Mouse (Mus musculus) stomach, postnatal 0 days (tissue): ENCODE data around the gene Itga9.

Experiments
- CTCF ChIP-seq: IDR thresholded peaks from 2 replicates; pipeline ENCODE4 v1.5.1; 2016; ENCODE audit warnings: antibody characterized with exemption, low read depth, mild to moderate bottlenecking, moderate library complexity
- EP300 ChIP-seq: optimal IDR thresholded peaks from 2 replicates; pipeline ENCODE3; 2016; ENCODE audit warnings: antibody characterized with exemption

GRCm38 (mm10) chr9:118801910-118802287, 195.4 kb downstream of the Itga9 start:
- no peak for TF ChIP-seq CTCF
- no peak for TF ChIP-seq EP300
